In the genomic region with DNA sequence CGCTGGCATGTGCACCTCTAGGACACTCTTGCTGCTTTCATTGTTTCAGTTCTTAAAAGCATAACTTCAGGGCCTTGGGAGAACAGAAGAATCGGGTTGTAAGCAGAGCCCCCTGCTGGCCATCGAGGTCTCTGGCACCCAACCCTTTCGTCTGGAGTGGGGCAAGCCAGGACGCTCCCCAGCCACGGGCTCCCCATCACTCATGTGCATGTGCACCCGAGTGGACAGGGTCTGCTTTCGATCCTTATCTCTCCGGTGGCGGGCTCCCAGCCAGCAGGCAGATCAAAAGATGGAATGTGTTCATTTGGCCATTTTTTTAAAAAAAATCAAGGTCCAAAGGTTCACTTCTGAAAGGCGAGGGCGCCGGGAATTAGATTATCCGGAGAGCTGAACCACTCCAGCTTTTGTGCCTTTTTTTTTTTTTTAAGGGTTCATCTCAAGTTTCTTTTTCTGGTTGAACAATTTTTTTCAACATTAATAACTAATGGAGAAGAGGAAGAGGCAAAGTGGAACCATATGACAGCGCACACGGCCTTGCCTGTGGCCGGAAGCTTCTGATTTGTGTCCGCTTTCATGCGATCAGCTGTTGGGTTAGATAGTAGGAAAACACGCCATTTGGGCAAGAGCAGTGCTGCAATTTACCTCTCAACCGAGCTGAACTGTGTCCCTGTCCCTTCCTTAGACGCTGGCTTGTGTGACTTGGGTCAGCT, we compare ENCODE assay signal across 8 mouse cellular contexts. TPM values are rescaled to one million over a fixed set of nuclear protein-coding genes. Genes with fewer than 3 reads are reported as not detected.
A peak's percentile ranks its signal among the peaks of the same experiment; 100 is the strongest.
DNase-seq lines count a peak whose midpoint lies in the region; ATAC-seq and TF ChIP-seq lines count a peak whose summit lies in the region.

No protein-coding gene starts in this region.

- H3K9me3 ChIP-seq in E14TG2a.4 (ENCODE audit: low read length): no peaks in the 10 kb centered on the region
- no peaks in the 10 kb centered on the region for H3K9me3 ChIP-seq in forebrain, embryonic 11.5 days (ENCODE audit: control insufficient read depth, low read length)
- no peaks in the 10 kb centered on the region for H3K9me3 ChIP-seq in heart, postnatal 0 days (replicated peaks; ENCODE audit: control insufficient read depth, low read length)

- no peak overlapping the region for H3K27ac ChIP-seq in forebrain, embryonic 11.5 days (ENCODE audit: low read depth, low read length)
- no peak overlapping the region for H3K27ac ChIP-seq in heart, postnatal 0 days (ENCODE audit: low read depth)

- TF ChIP-seq EP300 in heart, postnatal 0 days (IDR thresholded peaks at IDR 0.05; ENCODE audit: low read depth): no peak

- peak; percentile 64 for DNase-seq in c-Kit-positive CD71-negative TER-119-negative erythroid progenitor cells, embryonic 14.5 days (ENCODE audit: low read depth)
- peak; percentile 86 for DNase-seq in forebrain, embryonic 11.5 days (ENCODE audit: low spot score)
- DNase-seq in heart, postnatal 0 days (ENCODE audit: low spot score): peak; percentile 78
- DNase-seq in kidney, postnatal 36 days: peak; percentile 82 to 88
- peak; percentile 85 to 86 for DNase-seq in lung, adult 18-20 months
- peak; percentile 60 for DNase-seq in testis, postnatal 14 days (ENCODE audit: low spot score)

- peak overlapping the region; percentile 20; the same call in 1 of the 2 replicates for H3K4me3 ChIP-seq in E14TG2a.4 (replicated peaks; ENCODE audit: low read length)
- H3K4me3 ChIP-seq in forebrain, embryonic 11.5 days (ENCODE audit: low read depth, low read length): no peak overlapping the region
- no peak overlapping the region for H3K4me3 ChIP-seq in heart, postnatal 0 days (ENCODE audit: low read depth, low read length)

- peaks cover 80% of the 10 kb centered on the region for H3K36me3 ChIP-seq in E14TG2a.4 (ENCODE audit: insufficient read depth, low read length)
- no peaks in the 10 kb centered on the region for H3K36me3 ChIP-seq in forebrain, embryonic 11.5 days (ENCODE audit: control insufficient read depth, insufficient read depth, low read length)
- peaks cover 10% of the 10 kb centered on the region for H3K36me3 ChIP-seq in heart, postnatal 0 days (replicated peaks; ENCODE audit: control insufficient read depth, insufficient read depth, low read length)

- 54% methylated on average over 22 of the region's 22 CpGs for WGBS in forebrain, embryonic 11.5 days
- WGBS in heart, postnatal 0 days: 59% methylated on average over 22 of the region's 22 CpGs

- no peaks in the 10 kb centered on the region for H3K27me3 ChIP-seq in E14TG2a.4 (ENCODE audit: insufficient read depth, low read length)
- H3K27me3 ChIP-seq in forebrain, embryonic 11.5 days (ENCODE audit: control insufficient read depth, insufficient read depth, low read length): no peaks in the 10 kb centered on the region
- no peaks in the 10 kb centered on the region for H3K27me3 ChIP-seq in heart, postnatal 0 days (ENCODE audit: control insufficient read depth, insufficient read depth, low read length)

- no peak overlapping the region for H3K9ac ChIP-seq in forebrain, embryonic 11.5 days (ENCODE audit: low read length)
- no peak overlapping the region for H3K9ac ChIP-seq in heart, postnatal 0 days (replicated peaks; ENCODE audit: low read depth, low read length)

- TF ChIP-seq CTCF in E14TG2a.4 (conservative IDR thresholded peaks at IDR 0.05; ENCODE audit: low read length): peak; percentile 64
- peak; percentile 77 for TF ChIP-seq CTCF in heart, postnatal 0 days (IDR thresholded peaks at IDR 0.05; ENCODE audit: low read depth)

- H3K4me1 ChIP-seq in E14TG2a.4 (replicated peaks; ENCODE audit: low read depth, low read length): peaks cover 85% of the 10 kb centered on the region
- peaks cover 4% of the 10 kb centered on the region; the same call in 1 of the 2 replicates for H3K4me1 ChIP-seq in forebrain, embryonic 11.5 days (replicated peaks; ENCODE audit: control insufficient read depth, insufficient read depth, low read length)
- H3K4me1 ChIP-seq in heart, postnatal 0 days (ENCODE audit: control insufficient read depth, insufficient read depth): peaks cover 32% of the 10 kb centered on the region

- 0 out of 2 replicates have a peak, but pooled peaks have one; percentile 7 for ATAC-seq in forebrain, embryonic 11.5 days (replicated peaks; ENCODE audit: low FRiP score)
- ATAC-seq in heart, postnatal 0 days (ENCODE audit: insufficient read depth, low read depth): peak; percentile 21; the same call in 1 of the 2 replicates
- peak; percentile 56 for ATAC-seq in neutrophil, adult 5-6 weeks (ENCODE audit: extremely low read depth, insufficient number of reproducible peaks, low FRiP score, poor library complexity, severe bottlenecking)

- no peak overlapping the region for H3K4me2 ChIP-seq in forebrain, embryonic 11.5 days (ENCODE audit: low read depth, low read length, severe bottlenecking)
- no peak overlapping the region for H3K4me2 ChIP-seq in heart, postnatal 0 days (ENCODE audit: low read depth, low read length)

RNA-seq across cellular contexts. Expression of a gene that starts 58.3 kb away (rescaled TPM):
- 11.4 and 16.4 TPM in 2 replicates for polyA plus RNA-seq in forebrain, embryonic 11.5 days (2014; fragmentation: Nextera tagmentation; extraction: Ambion mirVana)
- 6.8 and 20.6 TPM in 2 replicates for total RNA-seq in heart, postnatal 0 days (2014; rRNA removed; ENCODE audit: low replicate concordance)
- polyA plus RNA-seq in heart, postnatal 0 days (2015; fragmentation: Nextera tagmentation; extraction: Ambion mirVana): 7.7 and 8.3 TPM in 2 replicates
- 13.1 and 16.8 TPM in 2 replicates for total RNA-seq in neutrophil, adult 5-6 weeks (2017)

RNA-seq across cellular contexts. Expression of a gene that starts 58.3 kb away (rescaled TPM):
- 97.4 and 103 TPM in 2 replicates for polyA plus RNA-seq in forebrain, embryonic 11.5 days (2014; fragmentation: Nextera tagmentation; extraction: Ambion mirVana)
- 62.5 and 67.1 TPM in 2 replicates for total RNA-seq in heart, postnatal 0 days (2014; rRNA removed; ENCODE audit: low replicate concordance)
- polyA plus RNA-seq in heart, postnatal 0 days (2015; fragmentation: Nextera tagmentation; extraction: Ambion mirVana): 65.3 and 66.4 TPM in 2 replicates
- 7.0 and 7.1 TPM in 2 replicates for total RNA-seq in neutrophil, adult 5-6 weeks (2017)

RNA-seq across cellular contexts. Expression of a gene that starts 59.5 kb away (rescaled TPM):
- polyA plus RNA-seq in forebrain, embryonic 11.5 days (2014; fragmentation: Nextera tagmentation; extraction: Ambion mirVana): 238 and 240 TPM in 2 replicates
- total RNA-seq in heart, postnatal 0 days (2014; rRNA removed; ENCODE audit: low replicate concordance): 131 and 177 TPM in 2 replicates
- polyA plus RNA-seq in heart, postnatal 0 days (2015; fragmentation: Nextera tagmentation; extraction: Ambion mirVana): 355 and 363 TPM in 2 replicates
- 169 and 180 TPM in 2 replicates for total RNA-seq in neutrophil, adult 5-6 weeks (2017)
